Mouse (Mus musculus) neural tube, embryonic 12.5 days (tissue): ENCODE measurements around the gene Aco1. TPM values are rescaled to one million over a fixed set of nuclear protein-coding genes. Genes with fewer than 3 reads are reported as not detected.

Experiments
- ATAC-seq: fragments of 200-750 bp; cut with Nextera tagmentation; 2 replicates; pipeline ENCODE4 v1.8.0; 2017; ENCODE audit warnings: low read depth, mild to moderate bottlenecking, moderate TSS enrichment, moderate library complexity; ENCODE audit not compliant: low FRiP score
- H3K27ac ChIP-seq: fragments of 300-500 bp; sonication (generic); 2 replicates; pipeline ENCODE4 v1.5.1; 2016
- H3K27me3 ChIP-seq: fragments of 300-500 bp; sonication (generic); replicated peaks from 2 replicates; pipeline ENCODE4 v1.6.1; 2016; ENCODE audit warnings: mild to moderate bottlenecking
- H3K36me3 ChIP-seq: fragments of 300-500 bp; sonication (generic); 2 replicates; pipeline ENCODE4 v1.6.1; 2016; ENCODE audit warnings: mild to moderate bottlenecking
- H3K4me1 ChIP-seq: fragments of 300-500 bp; sonication (generic); 2 replicates; pipeline ENCODE4 v1.6.1; 2016
- H3K4me2 ChIP-seq: fragments of 300-500 bp; sonication (generic); replicated peaks from 2 replicates; pipeline ENCODE4 v1.6.1; 2016; ENCODE audit warnings: mild to moderate bottlenecking
- H3K4me3 ChIP-seq: fragments of 300-500 bp; sonication (generic); 2 replicates; pipeline ENCODE4 v1.5.1; 2016
- H3K9ac ChIP-seq: fragments of 300-500 bp; sonication (generic); 2 replicates; pipeline ENCODE4 v1.6.1; 2016; ENCODE audit warnings: mild to moderate bottlenecking
- H3K9me3 ChIP-seq: fragments of 300-500 bp; sonication (generic); 2 replicates; pipeline ENCODE4 v1.6.1; 2016; ENCODE audit warnings: mild to moderate bottlenecking
- WGBS: fragments of 180-500 bp; shearing (Covaris S2); methylation state at CpG from one replicate; pipeline ENCODE4 v1.1.7; 2016; 5-methylcytosine and 5-hydroxymethylcytosine counted together
- polyA plus RNA-seq: library from polyadenylated mRNA; unstranded; fragments of >200 nt; fragmentation: Nextera tagmentation; extraction: Ambion mirVana; gene quantifications from 2 replicates; pipeline ENCODE4 v1.2.1, GENCODE M21; 2016

The Aco1 gene
- polyA plus RNA-seq, 1 experiment from 2014 or later, result 58.5 TPM

DNA sequence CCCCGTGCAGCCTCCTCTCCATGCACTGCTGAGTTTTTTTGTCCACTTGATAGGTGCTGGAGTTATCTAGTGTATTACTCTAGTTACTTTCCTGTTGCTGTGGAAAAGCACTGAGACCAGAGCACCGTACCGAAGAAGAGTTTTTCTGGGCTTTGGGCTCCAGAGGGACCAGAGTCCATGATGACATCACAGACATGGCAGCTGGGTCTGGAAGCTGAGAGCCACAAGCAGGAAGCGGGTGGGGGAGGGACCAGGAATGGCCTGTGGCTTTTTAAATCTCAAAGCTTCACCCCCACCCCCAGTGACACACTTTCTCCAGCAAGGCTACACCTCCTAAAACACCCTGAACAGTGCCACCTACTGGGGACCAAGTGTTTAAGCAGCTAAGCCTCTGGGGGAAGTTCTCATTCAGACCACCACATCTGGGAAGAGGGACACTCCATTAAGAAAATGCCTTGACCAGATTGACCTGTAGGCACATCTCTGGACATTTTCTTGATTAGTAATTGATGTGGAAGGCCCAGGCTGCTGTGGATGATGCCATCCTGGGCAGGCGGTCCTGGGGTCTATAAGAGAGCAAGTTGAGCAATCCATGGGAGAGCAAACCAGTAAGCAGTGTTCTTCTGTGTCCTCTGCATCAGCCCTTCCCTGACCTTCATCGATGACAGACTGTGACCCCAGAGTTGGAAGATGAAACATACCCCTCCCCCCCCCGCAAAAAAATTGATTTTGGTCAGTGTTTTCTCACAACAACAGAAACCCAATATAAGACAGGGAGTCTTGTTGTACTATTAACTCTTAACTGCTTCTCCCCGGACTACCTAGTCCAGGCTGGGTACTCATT, 17.9 kb downstream of the Aco1 start:
- peaks cover 7% of the 10 kb centered on the region; the same call in 1 of the 2 replicates for H3K9me3 ChIP-seq
- 97% methylated on average over 8 of the region's 8 CpGs for WGBS

DNA sequence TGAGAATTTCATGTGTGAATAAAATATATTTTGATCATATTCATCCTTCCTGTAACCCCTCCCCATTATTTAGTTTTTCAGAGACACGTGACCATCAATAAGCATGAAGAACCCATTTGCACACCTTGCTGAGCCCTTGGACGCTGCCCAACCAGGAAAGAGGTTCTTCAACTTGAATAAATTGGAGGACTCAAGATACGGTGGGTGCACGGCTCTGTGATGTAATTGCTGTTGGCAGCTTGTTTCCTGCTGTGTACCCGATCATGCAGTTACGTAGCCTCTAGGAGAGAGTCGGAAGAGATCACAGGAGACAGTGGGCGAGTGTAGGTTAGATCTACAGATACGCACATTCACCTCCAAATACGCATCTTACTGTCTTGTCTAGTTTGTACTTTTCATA, 20.8 kb downstream of the Aco1 start:
- H3K9ac ChIP-seq, result no peak overlapping the region

More for the DNA sequence above, 17.9 kb downstream of the Aco1 start:
- no peaks in the 10 kb centered on the region for H3K4me1 ChIP-seq
- no peak for ATAC-seq
- no peak overlapping the region for H3K9ac ChIP-seq
- peaks cover 14% of the 10 kb centered on the region for H3K36me3 ChIP-seq
- no peak overlapping the region for H3K27ac ChIP-seq
- no peak overlapping the region for H3K4me2 ChIP-seq
- H3K4me3 ChIP-seq, result no peak overlapping the region
- no peaks in the 10 kb centered on the region for H3K27me3 ChIP-seq

DNA sequence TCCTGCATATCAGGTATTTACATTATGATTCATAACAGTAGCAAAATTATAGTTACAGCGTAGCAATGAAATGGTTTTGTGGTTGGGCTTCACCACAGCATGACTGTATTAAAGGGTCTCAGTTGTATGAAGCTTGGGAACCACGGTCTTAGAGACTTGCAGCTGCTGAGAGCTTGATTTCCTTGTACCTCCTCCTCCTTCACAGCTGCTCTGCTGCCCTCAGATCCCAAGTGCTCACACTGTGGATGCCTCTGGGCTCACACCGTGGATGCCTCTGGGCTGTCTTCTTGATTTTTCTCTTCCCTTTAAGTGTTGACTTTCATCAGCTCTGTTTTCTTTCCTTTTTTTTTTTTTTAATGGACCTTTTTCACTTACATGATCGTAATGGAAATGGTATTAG, 28.6 kb downstream of the Aco1 start:
- peaks cover 36% of the 10 kb centered on the region for H3K36me3 ChIP-seq
- H3K9me3 ChIP-seq, result no peaks in the 10 kb centered on the region
- 90% methylated on average over 4 of the region's 4 CpGs for whole genome bisulfite sequencing
- H3K4me3 ChIP-seq, result no peak overlapping the region
- no peak for ATAC-seq
- no peaks in the 10 kb centered on the region for H3K4me1 ChIP-seq
- H3K4me2 ChIP-seq, result no peak overlapping the region
- H3K27ac ChIP-seq, result no peak overlapping the region
- H3K9ac ChIP-seq, result no peak overlapping the region
- H3K27me3 ChIP-seq, result no peaks in the 10 kb centered on the region

More for the DNA sequence above, 20.8 kb downstream of the Aco1 start:
- Histone ChIP-seq H3K27ac (no peak overlapping the region), H3K9me3 (peaks cover 7% of the 10 kb centered on the region; the same call in 1 of the 2 replicates), H3K4me2 (no peak overlapping the region), H3K36me3 (peaks cover 25% of the 10 kb centered on the region), H3K4me3 (no peak overlapping the region), H3K4me1 (no peaks in the 10 kb centered on the region), H3K27me3 (no peaks in the 10 kb centered on the region)
- 88% methylated on average over 10 of the region's 10 CpGs for WGBS
- no peak for ATAC-seq

DNA sequence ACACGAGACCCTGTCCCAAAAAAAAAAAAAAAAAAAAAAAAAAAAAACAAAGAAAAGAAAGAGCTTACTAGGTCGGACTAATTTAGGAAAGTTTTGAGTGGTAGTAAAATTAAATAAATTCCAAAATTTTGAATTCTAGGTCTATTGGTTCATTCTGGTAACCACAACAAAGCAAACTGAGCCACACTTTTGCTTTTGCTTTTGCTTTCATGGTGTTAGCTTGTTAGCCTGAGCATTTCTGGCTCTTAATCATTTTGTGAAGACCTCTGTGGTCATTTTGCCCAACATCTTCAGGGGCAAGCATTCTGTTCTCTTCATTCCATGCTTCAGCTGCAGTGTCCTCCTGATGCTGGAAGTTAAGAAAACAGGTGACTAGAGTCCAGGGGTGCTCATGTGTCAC, 29.5 kb downstream of the Aco1 start:
- ATAC-seq, result no peak
- H3K4me1 ChIP-seq, result no peaks in the 10 kb centered on the region
- WGBS, result 90% methylated on average over 2 of the region's 2 CpGs
- no peak overlapping the region for H3K27ac ChIP-seq
- H3K36me3 ChIP-seq, result peaks cover 33% of the 10 kb centered on the region
- H3K4me3 ChIP-seq, result no peak overlapping the region
- no peaks in the 10 kb centered on the region for H3K9me3 ChIP-seq
- H3K9ac ChIP-seq, result no peak overlapping the region
- H3K4me2 ChIP-seq, result no peak overlapping the region
- no peaks in the 10 kb centered on the region for H3K27me3 ChIP-seq

DNA sequence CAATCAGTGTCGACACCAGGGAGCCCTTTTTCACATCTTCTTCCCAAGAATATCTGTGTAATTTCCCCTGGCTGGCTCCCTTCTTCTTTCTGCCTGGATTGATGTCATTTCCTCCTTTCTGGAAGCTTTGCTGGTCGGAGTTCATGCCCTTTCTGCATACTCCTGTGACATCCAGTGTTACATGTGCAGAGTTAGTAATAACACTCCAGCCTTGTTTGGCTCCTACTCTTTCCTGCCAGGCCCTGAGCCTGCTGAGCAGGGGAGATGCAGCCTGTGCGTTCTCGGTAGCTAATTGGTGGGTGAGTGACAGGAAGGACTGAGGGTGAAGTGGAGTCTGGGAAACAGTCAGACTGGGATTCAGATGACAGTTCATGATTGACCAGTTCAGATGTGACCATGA, 31.4 kb downstream of the Aco1 start:
- no peak overlapping the region for H3K27ac ChIP-seq
- H3K9ac ChIP-seq, result no peak overlapping the region
- H3K4me1 ChIP-seq, result no peaks in the 10 kb centered on the region

DNA sequence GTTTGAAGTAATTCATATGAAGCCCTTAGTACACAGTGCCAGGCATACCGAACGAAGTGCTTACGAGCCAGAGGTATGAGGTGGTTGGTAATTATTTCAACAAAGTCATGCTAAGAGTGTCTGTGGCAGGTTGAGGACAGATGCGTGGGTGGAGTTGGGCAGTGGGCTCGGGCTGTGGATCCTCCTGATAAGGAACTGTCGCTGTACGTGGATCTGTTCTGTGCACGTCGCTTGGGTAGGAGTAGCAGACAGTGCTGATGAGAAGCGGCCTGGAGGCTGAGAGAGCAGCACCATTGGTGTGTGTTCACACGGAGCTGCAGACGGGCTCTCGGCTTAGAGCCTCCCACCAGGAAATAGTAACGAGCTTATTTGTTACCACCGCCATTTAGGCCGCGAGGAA, 35.7 kb downstream of the Aco1 start:
- Histone ChIP-seq H3K27ac (no peak overlapping the region), H3K9ac (no peak overlapping the region), H3K36me3 (peaks cover 53% of the 10 kb centered on the region), H3K4me2 (no peak overlapping the region), H3K27me3 (no peaks in the 10 kb centered on the region), H3K9me3 (no peaks in the 10 kb centered on the region), H3K4me1 (no peaks in the 10 kb centered on the region), H3K4me3 (no peak overlapping the region)
- WGBS, result 94% methylated on average over 17 of the region's 17 CpGs
- no peak for ATAC-seq

More for the DNA sequence above, 31.4 kb downstream of the Aco1 start:
- Histone ChIP-seq H3K27me3 (no peaks in the 10 kb centered on the region), H3K9me3 (no peaks in the 10 kb centered on the region), H3K4me2 (no peak overlapping the region), H3K4me3 (no peak overlapping the region), H3K36me3 (peaks cover 36% of the 10 kb centered on the region)
- ATAC-seq, result no peak
- 79% methylated on average over 4 of the region's 4 CpGs for WGBS

DNA sequence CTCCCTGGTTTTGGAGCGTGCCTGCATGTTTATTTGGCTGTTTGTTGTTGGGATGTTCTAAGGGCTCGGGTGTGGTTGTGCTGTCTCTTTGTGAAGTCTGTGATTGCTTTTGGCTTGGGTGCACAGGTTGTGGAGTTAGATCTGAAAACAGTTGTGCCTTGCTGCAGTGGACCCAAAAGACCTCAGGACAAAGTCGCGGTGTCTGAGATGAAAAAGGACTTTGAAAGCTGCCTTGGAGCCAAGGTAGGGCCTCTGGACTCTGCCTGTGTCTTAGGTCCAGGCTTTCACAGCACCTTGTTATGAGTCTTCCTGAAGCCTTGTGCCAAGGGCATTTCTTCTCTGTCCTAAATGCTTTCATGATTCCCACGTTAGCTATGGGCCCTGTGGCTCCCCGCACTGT, 37.2 kb downstream of the Aco1 start:
- Histone ChIP-seq H3K4me2 (no peak overlapping the region), H3K9ac (no peak overlapping the region), H3K4me3 (no peak overlapping the region), H3K9me3 (no peaks in the 10 kb centered on the region), H3K36me3 (peaks cover 68% of the 10 kb centered on the region), H3K27me3 (no peaks in the 10 kb centered on the region), H3K27ac (no peak overlapping the region), H3K4me1 (no peaks in the 10 kb centered on the region)
- ATAC-seq, result no peak
- 95% methylated on average over 6 of the region's 6 CpGs for WGBS

DNA sequence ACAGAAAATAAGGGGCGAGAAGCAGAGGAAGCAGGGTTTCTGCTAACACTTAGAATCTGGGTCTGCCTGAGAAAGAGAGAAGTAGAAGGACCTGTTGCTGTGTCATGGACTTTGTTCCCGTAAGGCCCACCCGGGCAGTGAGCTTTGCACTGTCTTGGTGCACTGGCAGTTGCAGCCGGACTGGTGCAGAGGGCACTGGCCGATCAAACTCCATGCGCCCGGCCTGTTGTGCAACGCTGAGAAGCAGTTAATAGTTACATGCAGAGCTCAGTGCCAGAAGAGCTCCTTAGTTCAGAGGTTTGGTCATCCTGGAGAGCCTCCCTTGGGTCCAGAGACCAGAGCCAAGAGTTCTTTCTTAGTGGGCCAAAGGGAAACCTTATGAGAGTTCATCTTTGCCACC, 38.8 kb downstream of the Aco1 start:
- H3K27me3 ChIP-seq, result no peaks in the 10 kb centered on the region
- H3K4me2 ChIP-seq, result no peak overlapping the region
- ATAC-seq, result no peak
- H3K4me3 ChIP-seq, result no peak overlapping the region
- H3K9ac ChIP-seq, result no peak overlapping the region
- 93% methylated on average over 8 of the region's 8 CpGs for WGBS
- H3K9me3 ChIP-seq, result no peaks in the 10 kb centered on the region
- H3K36me3 ChIP-seq, result peaks cover 69% of the 10 kb centered on the region
- H3K27ac ChIP-seq, result no peak overlapping the region
- H3K4me1 ChIP-seq, result no peaks in the 10 kb centered on the region

DNA sequence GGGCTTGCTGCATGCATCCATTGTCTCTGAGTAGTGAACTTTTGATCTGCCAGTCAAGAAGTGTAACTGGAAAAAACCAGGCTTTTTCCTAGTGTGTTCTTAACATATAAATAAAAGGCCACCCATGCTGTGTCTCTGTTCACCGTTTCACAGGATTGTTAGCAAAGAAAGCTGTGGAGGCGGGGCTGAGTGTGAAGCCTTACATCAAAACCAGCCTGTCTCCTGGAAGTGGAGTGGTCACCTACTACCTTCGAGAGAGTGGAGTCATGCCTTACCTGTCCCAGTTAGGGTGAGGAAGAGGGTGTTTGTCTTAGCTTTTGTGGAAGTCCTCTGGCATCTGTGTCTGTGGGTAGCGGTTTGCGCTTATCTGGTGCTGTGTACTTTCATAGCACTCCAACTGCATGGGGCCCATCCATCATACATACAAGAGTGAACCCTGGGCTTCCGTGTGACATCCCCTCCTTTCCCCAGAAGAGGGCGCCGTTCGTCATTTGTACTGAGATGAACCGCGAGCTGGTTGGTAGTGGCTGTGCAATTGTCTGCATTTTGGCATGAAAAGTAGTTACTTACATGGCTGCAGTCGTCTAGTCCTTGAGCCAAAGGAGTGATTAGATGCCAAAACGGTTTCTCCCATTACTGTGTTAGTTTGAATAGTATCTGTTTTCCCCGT, 39.9 kb downstream of the Aco1 start:
- Histone ChIP-seq H3K9me3 (no peaks in the 10 kb centered on the region), H3K4me1 (no peaks in the 10 kb centered on the region), H3K4me3 (no peak overlapping the region), H3K27me3 (no peaks in the 10 kb centered on the region), H3K4me2 (no peak overlapping the region), H3K27ac (no peak overlapping the region), H3K36me3 (peaks cover 76% of the 10 kb centered on the region), H3K9ac (no peak overlapping the region)
- 51% methylated on average over 14 of the region's 14 CpGs for WGBS
- no peak for ATAC-seq

DNA sequence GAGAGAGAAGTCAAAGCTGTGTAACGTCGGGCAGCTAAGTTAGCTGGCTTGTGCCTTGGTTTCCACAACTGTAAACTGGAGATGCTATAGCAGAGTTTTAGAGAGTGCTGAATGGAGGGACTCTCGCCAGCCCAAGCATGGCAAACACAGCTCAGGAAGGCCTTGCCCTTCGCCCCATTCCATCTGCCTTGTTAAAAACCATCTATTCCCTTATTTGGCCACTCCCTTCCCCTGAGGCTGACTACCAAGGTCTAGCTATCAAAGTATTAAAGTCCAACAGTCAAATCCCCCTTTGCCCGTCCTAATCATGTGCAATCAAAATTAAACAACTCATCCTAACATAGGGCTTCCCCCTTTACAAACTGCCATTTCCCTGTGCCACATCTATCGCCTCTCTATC, 40.9 kb downstream of the Aco1 start:
- no peak for ATAC-seq
- H3K4me2 ChIP-seq, result no peak overlapping the region
- no peak overlapping the region for H3K9ac ChIP-seq
- no peaks in the 10 kb centered on the region for H3K4me1 ChIP-seq
- no peaks in the 10 kb centered on the region for H3K9me3 ChIP-seq
- 94% methylated on average over 6 of the region's 6 CpGs for WGBS
- no peak overlapping the region for H3K4me3 ChIP-seq
- peaks cover 79% of the 10 kb centered on the region for H3K36me3 ChIP-seq
- no peak overlapping the region for H3K27ac ChIP-seq
- H3K27me3 ChIP-seq, result no peaks in the 10 kb centered on the region

DNA sequence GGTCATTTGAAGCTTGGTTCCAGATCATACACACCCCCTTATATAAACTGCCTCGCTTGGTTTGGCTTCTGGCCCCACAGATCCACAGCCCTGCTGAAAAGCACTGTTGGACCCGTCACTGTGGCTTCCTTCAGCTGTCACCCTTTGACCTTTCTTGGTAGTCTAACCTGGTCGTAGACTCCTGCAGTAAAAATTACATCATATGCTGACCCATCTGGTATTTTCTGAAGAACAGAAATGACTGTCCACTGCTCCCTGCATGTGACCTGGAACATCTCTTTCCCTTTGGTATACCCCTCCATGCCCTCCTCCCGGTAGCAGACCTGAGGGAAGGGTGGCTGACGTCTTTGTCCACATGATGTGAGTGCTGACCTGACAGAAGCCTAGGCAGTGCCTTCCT, 41.6 kb downstream of the Aco1 start:
- ATAC-seq, result no peak
- Histone ChIP-seq H3K4me2 (no peak overlapping the region), H3K9me3 (no peaks in the 10 kb centered on the region), H3K36me3 (peaks cover 83% of the 10 kb centered on the region), H3K4me3 (no peak overlapping the region), H3K27me3 (no peaks in the 10 kb centered on the region), H3K27ac (no peak overlapping the region), H3K4me1 (no peaks in the 10 kb centered on the region), H3K9ac (no peak overlapping the region)
- WGBS, result 88% methylated on average over 5 of the region's 5 CpGs

DNA sequence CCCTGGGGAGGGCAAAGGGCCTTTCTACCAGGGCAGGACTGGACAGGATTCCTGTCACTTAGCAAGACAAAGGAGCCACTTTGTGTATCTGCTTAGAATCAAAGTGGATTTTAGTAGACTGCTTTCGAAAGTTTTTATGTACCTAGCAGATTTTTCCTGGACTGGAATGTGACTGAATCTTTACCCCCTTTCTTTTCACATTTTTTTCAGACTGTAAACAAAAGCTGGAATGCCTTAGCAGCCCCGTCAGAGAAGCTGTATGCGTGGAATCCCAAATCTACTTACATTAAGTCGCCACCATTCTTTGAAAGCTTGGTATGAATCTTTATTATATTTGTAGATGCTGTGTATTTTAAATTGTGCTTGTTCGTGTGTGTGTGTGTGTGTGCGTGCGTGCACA, 45.1 kb downstream of the Aco1 start:
- Histone ChIP-seq H3K27ac (no peak overlapping the region), H3K4me3 (no peak overlapping the region), H3K4me2 (no peak overlapping the region), H3K4me1 (no peaks in the 10 kb centered on the region), H3K36me3 (peaks cover 85% of the 10 kb centered on the region), H3K9ac (no peak overlapping the region), H3K27me3 (no peaks in the 10 kb centered on the region), H3K9me3 (no peaks in the 10 kb centered on the region)
- 93% methylated on average over 7 of the region's 7 CpGs for WGBS
- no peak for ATAC-seq
